9 mouse cellular contexts compared by ENCODE assay signal in genomic region chr1:178798333-178798732, GRCm38 (mm10).
A peak's percentile ranks its signal among the peaks of the same experiment; 100 is the strongest.
DNase-seq lines count a peak whose midpoint lies in the region; ATAC-seq and TF ChIP-seq lines count a peak whose summit lies in the region.
"Had no signal": no experiment of that assay in that cellular context is flagged by ENCODE, and none has a peak within 500 bp of the region (broad histone marks: within the 10 kb centered on the region; RNA-seq: fewer than 3 reads in every experiment).

No protein-coding gene starts in this region.

- peak overlapping the region; percentile 3 for H3K4me3 ChIP-seq in megakaryocyte, embryonic 14.5 days (replicated peaks)
- H3K4me3 ChIP-seq in embryonic facial prominence, embryonic 15.5 days (replicated peaks): peak overlapping the region; percentile 14; the same call in 1 of the 2 replicates
- peak overlapping the region; percentile 9 for H3K4me3 ChIP-seq in hindbrain, embryonic 13.5 days
- H3K4me3 ChIP-seq in limb, embryonic 11.5 days (ENCODE audit: low read depth, low read length): no peak overlapping the region
- 0 out of 2 replicates have a peak overlapping the region, but pooled peaks have one; percentile 14 for H3K4me3 ChIP-seq in olfactory bulb, adult 2 months (ENCODE audit: insufficient read depth, low read depth, low read length)

- DNase-seq in limb, embryonic 11.5 days (ENCODE audit: low spot score): peak; percentile 51
- DNase-seq in gastrocnemius, postnatal 4 days (ENCODE audit: low spot score in 2 of 2): no peak
- no peak for DNase-seq in kidney, adult 8-10 months

- H3K9me3 ChIP-seq in megakaryocyte, embryonic 14.5 days: no peaks in the 10 kb centered on the region
- no peaks in the 10 kb centered on the region for H3K9me3 ChIP-seq in embryonic facial prominence, embryonic 15.5 days (replicated peaks)
- H3K9me3 ChIP-seq in hindbrain, embryonic 13.5 days: no peaks in the 10 kb centered on the region
- H3K9me3 ChIP-seq in limb, embryonic 11.5 days (ENCODE audit: control insufficient read depth, low read length): no peaks in the 10 kb centered on the region

- no peaks in the 10 kb centered on the region for H3K36me3 ChIP-seq in megakaryocyte, embryonic 14.5 days (replicated peaks; ENCODE audit: low read length)
- no peaks in the 10 kb centered on the region for H3K36me3 ChIP-seq in embryonic facial prominence, embryonic 15.5 days
- H3K36me3 ChIP-seq in hindbrain, embryonic 13.5 days: no peaks in the 10 kb centered on the region
- H3K36me3 ChIP-seq in limb, embryonic 11.5 days (ENCODE audit: control insufficient read depth, insufficient read depth, low read length): no peaks in the 10 kb centered on the region
- H3K36me3 ChIP-seq: G1E had no signal

- TF ChIP-seq POLR2A in olfactory bulb, adult 2 months (IDR thresholded peaks at IDR 0.05; ENCODE audit: insufficient read depth, low read depth, low read length): no peak

- ATAC-seq in megakaryocyte, adult 5-6 weeks (ENCODE audit: poor library complexity, severe bottlenecking): no peak
- ATAC-seq in embryonic facial prominence, embryonic 15.5 days (ENCODE audit: insufficient number of reproducible peaks, low FRiP score, low TSS enrichment, low read depth): no peak
- no peak for ATAC-seq in hindbrain, embryonic 13.5 days (ENCODE audit: low FRiP score)
- peak; percentile 14; the same call in 1 of the 2 replicates for ATAC-seq in limb, embryonic 11.5 days (ENCODE audit: insufficient number of reproducible peaks, low FRiP score, low TSS enrichment, low read depth)

- peak overlapping the region; percentile 17 for H3K4me2 ChIP-seq in embryonic facial prominence, embryonic 15.5 days (replicated peaks)
- peak overlapping the region; percentile 45 for H3K4me2 ChIP-seq in hindbrain, embryonic 13.5 days
- H3K4me2 ChIP-seq in limb, embryonic 11.5 days (ENCODE audit: low read depth, severe bottlenecking): peak overlapping the region; percentile 21; the same call in 1 of the 2 replicates

- peaks cover 3% of the 10 kb centered on the region for H3K27me3 ChIP-seq in megakaryocyte, embryonic 14.5 days (replicated peaks)
- H3K27me3 ChIP-seq in embryonic facial prominence, embryonic 15.5 days: no peaks in the 10 kb centered on the region
- H3K27me3 ChIP-seq in hindbrain, embryonic 13.5 days: no peaks in the 10 kb centered on the region
- H3K27me3 ChIP-seq in limb, embryonic 11.5 days (ENCODE audit: control insufficient read depth, insufficient read depth, low read length): no peaks in the 10 kb centered on the region

- WGBS in embryonic facial prominence, embryonic 15.5 days: 1% methylated on average over 5 of the region's 5 CpGs
- WGBS in hindbrain, embryonic 13.5 days: 9% methylated on average over 5 of the region's 5 CpGs
- WGBS in limb, embryonic 11.5 days: 3% methylated on average over 5 of the region's 5 CpGs
- WGBS in olfactory bulb, adult 2 months: 4% methylated on average over 5 of the region's 5 CpGs

- TF ChIP-seq CTCF in olfactory bulb, adult 2 months (IDR thresholded peaks at IDR 0.05; ENCODE audit: insufficient read depth, low read depth, low read length): no peak

- H3K4me1 ChIP-seq in megakaryocyte, embryonic 14.5 days: no peaks in the 10 kb centered on the region
- H3K4me1 ChIP-seq in embryonic facial prominence, embryonic 15.5 days: peaks cover 32% of the 10 kb centered on the region
- H3K4me1 ChIP-seq in hindbrain, embryonic 13.5 days (replicated peaks): peaks cover 20% of the 10 kb centered on the region
- peaks cover 27% of the 10 kb centered on the region for H3K4me1 ChIP-seq in limb, embryonic 11.5 days (ENCODE audit: control insufficient read depth, insufficient read depth, low read length)
- peaks cover 3% of the 10 kb centered on the region; the same call in 1 of the 2 replicates for H3K4me1 ChIP-seq in olfactory bulb, adult 2 months (ENCODE audit: control insufficient read depth, insufficient read depth, low read length)

- H3K27ac ChIP-seq in embryonic facial prominence, embryonic 15.5 days (replicated peaks): peak overlapping the region; percentile 51; the same call in 1 of the 2 replicates
- H3K27ac ChIP-seq in hindbrain, embryonic 13.5 days: peak overlapping the region; percentile 76
- 0 out of 2 replicates have a peak overlapping the region, but pooled peaks have one; percentile 40 for H3K27ac ChIP-seq in limb, embryonic 11.5 days (replicated peaks; ENCODE audit: low read depth, low read length)
- H3K27ac ChIP-seq in olfactory bulb, adult 2 months (ENCODE audit: insufficient read depth, low read depth, low read length): no peak overlapping the region

- H3K9ac ChIP-seq in embryonic facial prominence, embryonic 15.5 days: no peak overlapping the region
- peak overlapping the region; percentile 69 for H3K9ac ChIP-seq in hindbrain, embryonic 13.5 days
- H3K9ac ChIP-seq in limb, embryonic 11.5 days (ENCODE audit: low read length): 0 out of 2 replicates have a peak overlapping the region, but pooled peaks have one; percentile 43
